Mouse (Mus musculus): Measurements from ENCODE around the gene Arhgap4. TPM values are rescaled to one million over a fixed set of nuclear protein-coding genes. Genes with fewer than 3 reads are reported as not detected.

Arhgap4 gene
- total RNA-seq, 2 experiments from 2014 or later, result 5.3 to 5.4 TPM

GRCm38 (mm10) chrX:73871474-73871873 lies 50.2 kb downstream of the Arhgap4 start:
- DNase-seq (ENCODE audit: extremely low spot score in 1 of 2, low spot score in 2 of 2), result no peak
- intact Hi-C loops (cut with DNase I), result no loop called here

GRCm38 (mm10) chrX:73869334-73869733 lies 52.3 kb downstream of the Arhgap4 start:
- no peak for DNase-seq (ENCODE audit: extremely low spot score in 1 of 2, low spot score in 2 of 2)
- intact Hi-C loops (cut with DNase I), result no loop called here

GRCm38 (mm10) chrX:73867852-73868251 lies 53.8 kb downstream of the Arhgap4 start:
- DNase-seq (ENCODE audit: extremely low spot score in 1 of 2, low spot score in 2 of 2), result no peak
- intact Hi-C loops (cut with DNase I), result no loop called here

GRCm38 (mm10) chrX:73867256-73867655 lies 54.4 kb downstream of the Arhgap4 start:
- intact Hi-C loops (cut with DNase I), result no loop called here
- no peak for DNase-seq (ENCODE audit: extremely low spot score in 1 of 2, low spot score in 2 of 2)

- no peak for DNase-seq (ENCODE audit: extremely low spot score in 1 of 2, low spot score in 2 of 2)
- intact Hi-C loops (cut with DNase I), result no loop called here
Measured at GRCm38 (mm10) chrX:73864692-73865091, 57.0 kb downstream of the Arhgap4 start.

GRCm38 (mm10) chrX:73855087-73855408 lies 66.6 kb downstream of the Arhgap4 start:
- intact Hi-C loops (cut with DNase I), result no loop called here
- no peak for DNase-seq (ENCODE audit: extremely low spot score in 1 of 2, low spot score in 2 of 2)

- DNase-seq (ENCODE audit: extremely low spot score in 1 of 2, low spot score in 2 of 2), result no peak
- intact Hi-C loops (cut with DNase I), result no loop called here
Measured at GRCm38 (mm10) chrX:73854326-73855086, 67.2 kb downstream of the Arhgap4 start.

Other genes with a start within 250 kb of the Arhgap4 start
- 10 to 100 TPM; 61.8 to 64.8 TPM for gene Slc6a8, start 248.7 kb downstream of the Arhgap4 start, total RNA-seq (2021)
- 10 to 100 TPM; 71.6 to 77.0 TPM for gene Bcap31, start 205.7 kb downstream of the Arhgap4 start, total RNA-seq (2021)
- gene Abcd1, start 205.3 kb downstream of the Arhgap4 start, total RNA-seq (2021), result 10 to 100 TPM; 15.0 to 16.2 TPM
- gene Plxnb3, start 164.8 kb downstream of the Arhgap4 start, total RNA-seq (2021), result 1 to 10 TPM; 4.5 to 6.8 TPM
- gene Srpk3, start 147.5 kb downstream of the Arhgap4 start, total RNA-seq (2021), result 1 to 10 TPM; 1.8 to 2.2 TPM
- 100 to 1,000 TPM; 148 to 149 TPM for gene Idh3g, start 135.0 kb downstream of the Arhgap4 start, total RNA-seq (2021)
- gene Ssr4, start 134.8 kb downstream of the Arhgap4 start, total RNA-seq (2021), result 100 to 1,000 TPM in 1 of 2 experiments, 10 to 100 TPM in 1; 98.0 to 117 TPM
- gene Pdzd4, start 96.9 kb downstream of the Arhgap4 start, total RNA-seq (2021), result 100 to 1,000 TPM; 121 to 134 TPM
- gene Avpr2, start 29.8 kb downstream of the Arhgap4 start, total RNA-seq (2021), result not detected
- 100 to 1,000 TPM; 414 to 459 TPM for gene L1cam, start 25.8 kb downstream of the Arhgap4 start, total RNA-seq (2021)
- 10 to 100 TPM; 56.9 to 60.6 TPM for gene Naa10, start 74 bp upstream of the Arhgap4 start, total RNA-seq (2021)
- 1 to 10 TPM; 3.1 to 5.1 TPM for gene Renbp, start 9.0 kb upstream of the Arhgap4 start, total RNA-seq (2021)
- 10 to 100 TPM; 70.1 to 83.6 TPM for gene Hcfc1, start 44.5 kb upstream of the Arhgap4 start, total RNA-seq (2021)
- 10 to 100 TPM; 37.3 to 39.3 TPM for gene Irak1, start 102.0 kb upstream of the Arhgap4 start, total RNA-seq (2021)
- not detected for gene Opn1mw, start 205.6 kb upstream of the Arhgap4 start, total RNA-seq (2021)
- gene Mecp2, start 213.5 kb upstream of the Arhgap4 start, total RNA-seq (2021), result 10 to 100 TPM; 77.1 to 78.0 TPM
- gene Tex28, start 246.0 kb upstream of the Arhgap4 start, total RNA-seq (2021), result not detected